Mouse (Mus musculus) myocyte (in vitro differentiated cells): ENCODE measurements around the gene Rgl1.

Experiments used
- CEBPB ChIP-seq: IDR thresholded peaks from 2 replicates; pipeline ENCODE4 v1.6.1; 2011; ENCODE audit warnings: mild to moderate bottlenecking, moderate library complexity; ENCODE audit not compliant: poor library complexity, insufficient read depth, severe bottlenecking
- E2F4 ChIP-seq: IDR thresholded peaks from one replicate; pipeline ENCODE4 v1.6.1; 2011; ENCODE audit warnings: mild to moderate bottlenecking, control low read depth, moderate library complexity; ENCODE audit not compliant: insufficient read depth
- MAX ChIP-seq: IDR thresholded peaks from one replicate; pipeline ENCODE4 v1.6.1; 2011; ENCODE audit warnings: low read depth, mild to moderate bottlenecking, control low read depth
- MYOD1 ChIP-seq, 3 experiments: IDR thresholded peaks; one replicate each; pipeline ENCODE4 v1.6.1; 2011; ENCODE audit warnings: control low read depth in 2 of 3, low read depth in 2 of 3, mild to moderate bottlenecking in 2 of 3, moderate library complexity in 1 of 3; ENCODE audit not compliant: insufficient read length in 2 of 3, control insufficient read depth in 1 of 3
- POLR2A ChIP-seq: IDR thresholded peaks from one replicate; pipeline ENCODE4 v1.6.1; 2011; ENCODE audit warnings: low read depth, mild to moderate bottlenecking, control low read depth, moderate library complexity; ENCODE audit not compliant: insufficient read length
- POLR2AphosphoS2 ChIP-seq: IDR thresholded peaks from one replicate; pipeline ENCODE4 v1.6.1; 2011; ENCODE audit warnings: low read depth, control low read depth; ENCODE audit not compliant: insufficient read length
- SRF ChIP-seq: IDR thresholded peaks from one replicate; pipeline ENCODE4 v1.6.1; 2011; ENCODE audit warnings: low read depth; ENCODE audit not compliant: control insufficient read depth, insufficient read length
- TCF12 ChIP-seq: IDR thresholded peaks from one replicate; pipeline ENCODE4 v1.6.1; 2011; ENCODE audit warnings: mild to moderate bottlenecking, control low read depth; ENCODE audit not compliant: poor library complexity, insufficient read depth, severe bottlenecking
- TCF3 ChIP-seq: IDR thresholded peaks from one replicate; pipeline ENCODE4 v1.6.1; 2011; ENCODE audit warnings: low read depth, control low read depth; ENCODE audit not compliant: insufficient read length
- USF1 ChIP-seq: IDR thresholded peaks from one replicate; pipeline ENCODE4 v1.6.1; 2011; ENCODE audit warnings: low read depth, mild to moderate bottlenecking, control low read depth, moderate library complexity

DNA sequence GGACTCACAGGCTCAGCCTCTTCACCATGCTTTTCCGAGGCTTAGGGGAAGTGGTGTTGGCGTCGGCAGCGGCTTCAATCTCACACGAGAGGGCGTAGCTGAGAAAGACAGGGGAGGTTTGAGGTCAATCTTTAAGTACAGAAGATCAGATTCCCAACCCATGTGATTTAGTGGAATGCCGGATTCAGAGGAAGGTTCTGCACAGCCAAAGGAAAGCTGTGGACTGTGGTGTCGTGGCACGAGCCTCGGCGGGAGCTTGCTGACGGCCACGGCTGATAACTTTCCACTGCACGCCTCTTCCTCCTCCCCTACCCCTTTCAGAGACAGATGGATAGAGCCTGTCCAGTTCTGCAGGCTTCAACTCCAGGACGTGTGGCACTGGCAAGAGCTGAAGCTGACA is 234.7 kb downstream of the Rgl1 start:
- TF ChIP-seq TCF3 (no peak), POLR2A (no peak), MAX (no peak), USF1 (no peak), E2F4 (no peak), TCF12 (no peak), SRF (no peak), POLR2AphosphoS2 (no peak), CEBPB (no peak), MYOD1 (IDR thresholded peaks at IDR 0.05; ENCODE audit: control insufficient read depth in 1 of 3, insufficient read length in 2 of 3, low read depth in 2 of 3) (no peak)
